Mouse (Mus musculus): ENCODE data around the gene Inpp5d. TPM values are rescaled to one million over a fixed set of nuclear protein-coding genes. Genes with fewer than 3 reads are reported as not detected.

Gene Inpp5d
- total RNA-seq (2021): 10 to 100 TPM; 15.2 to 17.7 TPM
- long read RNA-seq, partial matches to known transcripts: 1 of 1 reads
- long read RNA-seq, other reads (novel, unspliced or antisense): 0 of 1 reads

GRCm38 (mm10) chr1:87620211-87620668 is at the start of gene Inpp5d:
TSS of gene Inpp5d (plus strand) at chr1:87620312.
- no peak for DNase-seq (ENCODE audit: low spot score in 2 of 2)

GRCm38 (mm10) chr1:87573261-87573660 is 46.9 kb upstream of the Inpp5d start:
- DNase-seq (ENCODE audit: low spot score in 2 of 2): no peak

GRCm38 (mm10) chr1:87573800-87574215 is 46.3 kb upstream of the Inpp5d start, which contains the start of gene Ngef:
TSS of gene Ngef (minus strand) at chr1:87573870.
- no peak for DNase-seq (ENCODE audit: low spot score in 2 of 2)

- DNase-seq (ENCODE audit: low spot score in 2 of 2): no peak
Observed at GRCm38 (mm10) chr1:87574353-87574752, 45.8 kb upstream of the Inpp5d start.

- peak; percentile 40 to 46 for DNase-seq (ENCODE audit: low spot score in 2 of 2)
Observed at GRCm38 (mm10) chr1:87574785-87575184, 45.3 kb upstream of the Inpp5d start.

- no peak for DNase-seq (ENCODE audit: low spot score in 2 of 2)
Observed at GRCm38 (mm10) chr1:87578965-87579364, 41.1 kb upstream of the Inpp5d start.

GRCm38 (mm10) chr1:87580824-87581223 is 39.3 kb upstream of the Inpp5d start:
- DNase-seq (ENCODE audit: low spot score in 2 of 2): no peak

GRCm38 (mm10) chr1:87589162-87589561 is 30.9 kb upstream of the Inpp5d start:
- DNase-seq (ENCODE audit: low spot score in 2 of 2): no peak

GRCm38 (mm10) chr1:87589980-87590379 is 30.1 kb upstream of the Inpp5d start:
- no peak for DNase-seq (ENCODE audit: low spot score in 2 of 2)

- DNase-seq (ENCODE audit: low spot score in 2 of 2): no peak
Observed at GRCm38 (mm10) chr1:87594261-87594660, 25.9 kb upstream of the Inpp5d start.

GRCm38 (mm10) chr1:87594671-87595070 is 25.4 kb upstream of the Inpp5d start:
- no peak for DNase-seq (ENCODE audit: low spot score in 2 of 2)

- DNase-seq (ENCODE audit: low spot score in 2 of 2): no peak
Observed at GRCm38 (mm10) chr1:87600533-87600932, 19.6 kb upstream of the Inpp5d start.

- no peak for DNase-seq (ENCODE audit: low spot score in 2 of 2)
Observed at GRCm38 (mm10) chr1:87601801-87602200, 18.3 kb upstream of the Inpp5d start.

GRCm38 (mm10) chr1:87603389-87603788 is 16.7 kb upstream of the Inpp5d start:
- no peak for DNase-seq (ENCODE audit: low spot score in 2 of 2)

GRCm38 (mm10) chr1:87605296-87605695 is 14.8 kb upstream of the Inpp5d start:
- no peak for DNase-seq (ENCODE audit: low spot score in 2 of 2)

- peak; percentile 74 to 76 for DNase-seq (ENCODE audit: low spot score in 2 of 2)
Observed at GRCm38 (mm10) chr1:87607385-87608091, 12.6 kb upstream of the Inpp5d start.

- peak; percentile 55 to 65 for DNase-seq (ENCODE audit: low spot score in 2 of 2)
Observed at GRCm38 (mm10) chr1:87608416-87609046, 11.6 kb upstream of the Inpp5d start.

- DNase-seq (ENCODE audit: low spot score in 2 of 2): peak in 1 of 2 experiments; percentile 33
Observed at GRCm38 (mm10) chr1:87614576-87615295, 5.4 kb upstream of the Inpp5d start.

- DNase-seq (ENCODE audit: low spot score in 2 of 2): no peak
Observed at GRCm38 (mm10) chr1:87620693-87621092, 581 bp downstream of the Inpp5d start.

GRCm38 (mm10) chr1:87621146-87621857 is 1.2 kb downstream of the Inpp5d start:
- no peak for DNase-seq (ENCODE audit: low spot score in 2 of 2)

GRCm38 (mm10) chr1:87621858-87622279 is 1.8 kb downstream of the Inpp5d start:
- peak; percentile 25 to 40 for DNase-seq (ENCODE audit: low spot score in 2 of 2)

Data from layer of hippocampus, postnatal 10 days (tissue).